ENCODE assay signal across 8 mouse cellular contexts in genomic region chr15:98985240-98985981, GRCm38 (mm10). TPM values are rescaled to one million over a fixed set of nuclear protein-coding genes. Genes with fewer than 3 reads are reported as not detected.
A peak's percentile ranks its signal among the peaks of the same experiment; 100 is the strongest.
DNase-seq lines count a peak whose midpoint lies in the region; ATAC-seq and TF ChIP-seq lines count a peak whose summit lies in the region.

No protein-coding gene starts in this region.

- peaks cover 7% of the 10 kb centered on the region for H3K79me2 ChIP-seq in myocyte (ENCODE audit: control insufficient read depth, insufficient read depth)

- H3K4me3 ChIP-seq in heart, embryonic 13.5 days = peak overlapping the region; percentile 63
- H3K4me3 ChIP-seq in kidney, postnatal 0 days (replicated peaks; ENCODE audit: low read depth, low read length) = peak overlapping the region; percentile 53
- peak overlapping the region; percentile 64 for H3K4me3 ChIP-seq in liver, embryonic 12.5 days
- peak overlapping the region; percentile 44 for H3K4me3 ChIP-seq in myocyte
- peak overlapping the region; percentile 53 for H3K4me3 ChIP-seq in stomach, embryonic 15.5 days (replicated peaks)

- peak; percentile 95 for ATAC-seq in CD4-positive, CD25-positive, alpha-beta regulatory T cell, adult 4 months
- peak; percentile 94 for ATAC-seq in erythroid progenitor cell, adult 5-6 weeks (replicated peaks; ENCODE audit: low FRiP score, poor library complexity, severe bottlenecking)
- peak; percentile 71; the same call in 1 of the 2 replicates for ATAC-seq in heart, embryonic 13.5 days (ENCODE audit: extremely low read depth, insufficient number of reproducible peaks, low FRiP score, low TSS enrichment)
- peak; percentile 81 for ATAC-seq in kidney, postnatal 0 days (replicated peaks; ENCODE audit: low FRiP score, low read depth)
- ATAC-seq in liver, embryonic 12.5 days = peak; percentile 87
- peak; percentile 76; the same call in 1 of the 2 replicates for ATAC-seq in stomach, embryonic 15.5 days (ENCODE audit: insufficient read depth, low FRiP score, low read depth)

- no peaks in the 10 kb centered on the region for H3K9me3 ChIP-seq in heart, embryonic 13.5 days
- H3K9me3 ChIP-seq in kidney, postnatal 0 days (replicated peaks; ENCODE audit: low read length) = no peaks in the 10 kb centered on the region
- H3K9me3 ChIP-seq in liver, embryonic 12.5 days (replicated peaks) = no peaks in the 10 kb centered on the region
- H3K9me3 ChIP-seq in stomach, embryonic 15.5 days = no peaks in the 10 kb centered on the region

- peak; percentile 91 for DNase-seq in brain, embryonic 14.5 days (ENCODE audit: low read depth)
- peak; percentile 95 for DNase-seq in kidney, postnatal 0 days (ENCODE audit: low spot score)

- no peaks in the 10 kb centered on the region for H3K27me3 ChIP-seq in heart, embryonic 13.5 days (replicated peaks)
- H3K27me3 ChIP-seq in kidney, postnatal 0 days (ENCODE audit: insufficient read depth, low read length) = no peaks in the 10 kb centered on the region
- H3K27me3 ChIP-seq in liver, embryonic 12.5 days (replicated peaks) = 0 out of 2 replicates have a peak, but pooled peaks cover 4% of the 10 kb centered on the region
- H3K27me3 ChIP-seq in myocyte (ENCODE audit: control insufficient read depth, insufficient read depth, insufficient read length) = no peaks in the 10 kb centered on the region
- H3K27me3 ChIP-seq in stomach, embryonic 15.5 days (replicated peaks) = no peaks in the 10 kb centered on the region

- peaks cover 72% of the 10 kb centered on the region for H3K4me1 ChIP-seq in heart, embryonic 13.5 days
- H3K4me1 ChIP-seq in kidney, postnatal 0 days (replicated peaks; ENCODE audit: insufficient read depth, low read length) = peaks cover 8% of the 10 kb centered on the region
- H3K4me1 ChIP-seq in liver, embryonic 12.5 days = peaks cover 29% of the 10 kb centered on the region
- H3K4me1 ChIP-seq in stomach, embryonic 15.5 days = 0 out of 2 replicates have a peak, but pooled peaks cover 8% of the 10 kb centered on the region

- peak overlapping the region; percentile 81 for H3K4me2 ChIP-seq in heart, embryonic 13.5 days
- H3K4me2 ChIP-seq in kidney, postnatal 0 days (ENCODE audit: low read length) = peak overlapping the region; percentile 71
- H3K4me2 ChIP-seq in liver, embryonic 12.5 days = peak overlapping the region; percentile 71
- H3K4me2 ChIP-seq in myocyte (ENCODE audit: low read depth) = peak overlapping the region; percentile 95
- H3K4me2 ChIP-seq in stomach, embryonic 15.5 days = peak overlapping the region; percentile 52

- WGBS in heart, embryonic 13.5 days = 3% methylated on average over 29 of the region's 29 CpGs
- WGBS in kidney, postnatal 0 days = 2% methylated on average over 29 of the region's 29 CpGs
- under 1% methylated on average over 29 of the region's 29 CpGs for WGBS in liver, embryonic 12.5 days (ENCODE audit: insufficient replicate concordance)
- whole genome bisulfite sequencing in stomach, embryonic 15.5 days = 3% methylated on average over 29 of the region's 29 CpGs

- H3K36me3 ChIP-seq in heart, embryonic 13.5 days = no peaks in the 10 kb centered on the region
- no peaks in the 10 kb centered on the region for H3K36me3 ChIP-seq in kidney, postnatal 0 days (ENCODE audit: insufficient read depth, low read length)
- no peaks in the 10 kb centered on the region for H3K36me3 ChIP-seq in liver, embryonic 12.5 days
- no peaks in the 10 kb centered on the region for H3K36me3 ChIP-seq in myocyte (ENCODE audit: control insufficient read depth, insufficient read depth)
- H3K36me3 ChIP-seq in stomach, embryonic 15.5 days = no peaks in the 10 kb centered on the region

- H3K27ac ChIP-seq in heart, embryonic 13.5 days (replicated peaks) = peak overlapping the region; percentile 98
- H3K27ac ChIP-seq in kidney, postnatal 0 days = peak overlapping the region; percentile 97
- peak overlapping the region; percentile 85 for H3K27ac ChIP-seq in liver, embryonic 12.5 days
- H3K27ac ChIP-seq in stomach, embryonic 15.5 days = peak overlapping the region; percentile 87

- peak overlapping the region; percentile 27 for H3ac ChIP-seq in myocyte (ENCODE audit: control insufficient read depth, insufficient read length)

- TF ChIP-seq CTCF in brain, embryonic 14.5 days (IDR thresholded peaks at IDR 0.05; ENCODE audit: borderline replicate concordance, extremely low read depth, insufficient read depth, insufficient read length) = no peak
- no peak for TF ChIP-seq CTCF in kidney, postnatal 0 days (IDR thresholded peaks at IDR 0.05; ENCODE audit: low read depth)

- TF ChIP-seq POLR2A in brain, embryonic 14.5 days (IDR thresholded peaks at IDR 0.05; ENCODE audit: borderline replicate concordance, extremely low read depth, insufficient read depth, insufficient read length, poor library complexity, severe bottlenecking) = peak; percentile 21; the same call in 1 of the 2 replicates
- peak; percentile 91 for TF ChIP-seq POLR2A in myocyte (IDR thresholded peaks at IDR 0.05; ENCODE audit: insufficient read length, low read depth)

- H3K9ac ChIP-seq in heart, embryonic 13.5 days = peak overlapping the region; percentile 90
- peak overlapping the region; percentile 77 for H3K9ac ChIP-seq in kidney, postnatal 0 days (ENCODE audit: low read depth, low read length)
- H3K9ac ChIP-seq in liver, embryonic 12.5 days = peak overlapping the region; percentile 72
- H3K9ac ChIP-seq in stomach, embryonic 15.5 days = peak overlapping the region; percentile 21; the same call in 1 of the 2 replicates

TF ChIP-seq in myocyte, 11 proteins besides CTCF, POLR2A, EP300 and RAD21 (continues in another document):
- no peak for TF ChIP-seq REST (IDR thresholded peaks at IDR 0.05; ENCODE audit: insufficient read depth, insufficient read length)
- TF ChIP-seq MYOD1 (IDR thresholded peaks at IDR 0.05; ENCODE audit: control insufficient read depth in 1 of 3, insufficient read length in 2 of 3, low read depth in 2 of 3) = peak in 2 of 3 experiments; percentile 90 to 91
- peak; percentile 49 to 93 (median 72) for TF ChIP-seq MYOG (IDR thresholded peaks at IDR 0.05; ENCODE audit: control insufficient read depth in 1 of 3, insufficient read depth in 1 of 3, insufficient read length in 2 of 3, low read depth in 2 of 3)
- TF ChIP-seq E2F4 (IDR thresholded peaks at IDR 0.05; ENCODE audit: insufficient read depth) = no peak
- no peak for TF ChIP-seq CEBPB (IDR thresholded peaks at IDR 0.05; ENCODE audit: insufficient read depth, poor library complexity, severe bottlenecking)
- no peak for TF ChIP-seq USF1 (IDR thresholded peaks at IDR 0.05; ENCODE audit: low read depth)

RNA-seq across cellular contexts. Expression of gene Tuba1a, which starts 31.9 kb away (rescaled TPM):
- polyA plus RNA-seq in CD4-positive, CD25-positive, alpha-beta regulatory T cell, adult 4 months (2017; shearing (Covaris generic)) = 100 to 1,000 TPM; 212 to 259 TPM
- polyA plus RNA-seq in brain, embryonic 14.5 days (2012; rRNA removed) = 11,216 and 14,471 TPM in 2 replicates
- total RNA-seq in erythroid progenitor cell, adult 5-6 weeks (2015; ENCODE audit: low replicate concordance) = 6.5 and 38.1 TPM in 2 replicates
- total RNA-seq in erythroid progenitor cell, adult 5-6 weeks (2017; ENCODE audit: low replicate concordance) = 5.9 and 9.6 TPM in 2 replicates
- polyA plus RNA-seq in heart, embryonic 13.5 days (2015; fragmentation: Nextera tagmentation; extraction: Ambion mirVana) = 1,012 and 1,030 TPM in 2 replicates
- 460 and 537 TPM in 2 replicates for polyA plus RNA-seq in kidney, postnatal 0 days (2015; fragmentation: Nextera tagmentation; extraction: Ambion mirVana)
- 180 and 181 TPM in 2 replicates for polyA plus RNA-seq in liver, embryonic 12.5 days (2016; fragmentation: Nextera tagmentation; extraction: Ambion mirVana)
- 3,074 TPM for polyA plus RNA-seq in myocyte (2012; fragmentation: generic; extraction: Trizol)
- polyA plus RNA-seq in stomach, embryonic 15.5 days (2015; fragmentation: Nextera tagmentation; extraction: Ambion mirVana) = 915 and 964 TPM in 2 replicates

RNA-seq across cellular contexts. Expression of gene Gm49450, which starts 32.1 kb away (rescaled TPM):
- not detected for polyA plus RNA-seq in CD4-positive, CD25-positive, alpha-beta regulatory T cell, adult 4 months (2017; shearing (Covaris generic))
- polyA plus RNA-seq in brain, embryonic 14.5 days (2012; rRNA removed) = 136 and 183 TPM in 2 replicates
- not detected in 2 replicates for total RNA-seq in erythroid progenitor cell, adult 5-6 weeks (2015; ENCODE audit: low replicate concordance)
- not detected in 2 replicates for total RNA-seq in erythroid progenitor cell, adult 5-6 weeks (2017; ENCODE audit: low replicate concordance)
- polyA plus RNA-seq in heart, embryonic 13.5 days (2015; fragmentation: Nextera tagmentation; extraction: Ambion mirVana) = not detected in 2 replicates
- not detected in 2 replicates for polyA plus RNA-seq in kidney, postnatal 0 days (2015; fragmentation: Nextera tagmentation; extraction: Ambion mirVana)
- polyA plus RNA-seq in liver, embryonic 12.5 days (2016; fragmentation: Nextera tagmentation; extraction: Ambion mirVana) = not detected in 2 replicates
- 0.84 TPM for polyA plus RNA-seq in myocyte (2012; fragmentation: generic; extraction: Trizol)
- polyA plus RNA-seq in stomach, embryonic 15.5 days (2015; fragmentation: Nextera tagmentation; extraction: Ambion mirVana) = not detected in 2 replicates

RNA-seq across cellular contexts. Expression of gene Tuba1c, which starts 44.3 kb away (rescaled TPM):
- 100 to 1,000 TPM in 1 of 2 experiments, 10 to 100 TPM in 1; 74.6 to 131 TPM for polyA plus RNA-seq in CD4-positive, CD25-positive, alpha-beta regulatory T cell, adult 4 months (2017; shearing (Covaris generic))
- 62.6 and 100 TPM in 2 replicates for polyA plus RNA-seq in brain, embryonic 14.5 days (2012; rRNA removed)
- total RNA-seq in erythroid progenitor cell, adult 5-6 weeks (2015; ENCODE audit: low replicate concordance) = 637 and 660 TPM in 2 replicates
- total RNA-seq in erythroid progenitor cell, adult 5-6 weeks (2017; ENCODE audit: low replicate concordance) = 271 and 335 TPM in 2 replicates
- 150 and 158 TPM in 2 replicates for polyA plus RNA-seq in heart, embryonic 13.5 days (2015; fragmentation: Nextera tagmentation; extraction: Ambion mirVana)
- 170 and 178 TPM in 2 replicates for polyA plus RNA-seq in kidney, postnatal 0 days (2015; fragmentation: Nextera tagmentation; extraction: Ambion mirVana)
- polyA plus RNA-seq in liver, embryonic 12.5 days (2016; fragmentation: Nextera tagmentation; extraction: Ambion mirVana) = 242 and 244 TPM in 2 replicates
- polyA plus RNA-seq in myocyte (2012; fragmentation: generic; extraction: Trizol) = 462 TPM
- 196 and 204 TPM in 2 replicates for polyA plus RNA-seq in stomach, embryonic 15.5 days (2015; fragmentation: Nextera tagmentation; extraction: Ambion mirVana)

RNA-seq across cellular contexts. Expression of gene Tuba1b, which starts 51.0 kb away (rescaled TPM):
- polyA plus RNA-seq in CD4-positive, CD25-positive, alpha-beta regulatory T cell, adult 4 months (2017; shearing (Covaris generic)) = 100 to 1,000 TPM; 419 to 534 TPM
- polyA plus RNA-seq in brain, embryonic 14.5 days (2012; rRNA removed) = 2,160 and 2,864 TPM in 2 replicates
- 2,503 and 2,754 TPM in 2 replicates for total RNA-seq in erythroid progenitor cell, adult 5-6 weeks (2015; ENCODE audit: low replicate concordance)
- 632 and 670 TPM in 2 replicates for total RNA-seq in erythroid progenitor cell, adult 5-6 weeks (2017; ENCODE audit: low replicate concordance)
- 1,584 and 1,655 TPM in 2 replicates for polyA plus RNA-seq in heart, embryonic 13.5 days (2015; fragmentation: Nextera tagmentation; extraction: Ambion mirVana)
- 903 and 1,010 TPM in 2 replicates for polyA plus RNA-seq in kidney, postnatal 0 days (2015; fragmentation: Nextera tagmentation; extraction: Ambion mirVana)
- polyA plus RNA-seq in liver, embryonic 12.5 days (2016; fragmentation: Nextera tagmentation; extraction: Ambion mirVana) = 1,333 and 1,388 TPM in 2 replicates
- polyA plus RNA-seq in myocyte (2012; fragmentation: generic; extraction: Trizol) = 2,204 TPM
- 1,197 and 1,299 TPM in 2 replicates for polyA plus RNA-seq in stomach, embryonic 15.5 days (2015; fragmentation: Nextera tagmentation; extraction: Ambion mirVana)

Comparison
In these comparisons a context has a peak if more than half of its experiments do, and no peak if none do; other contexts are left out.
1. Peak in every context shown above with its lines: DNase-seq, ATAC-seq, H3K4me3 ChIP-seq and H3K27ac ChIP-seq.
2. H3K9ac ChIP-seq: peak in every context shown above with its lines; median percentile 90 in heart, embryonic 13.5 days; 77 in kidney, postnatal 0 days; 72 in liver, embryonic 12.5 days; 21 in stomach, embryonic 15.5 days.
3. RNA of gene Gm49450, which starts 32.1 kb away (polyA plus RNA-seq): 136 to 183 TPM in brain, embryonic 14.5 days; 0.84 TPM in myocyte (single experiment), not detected in CD4-positive, CD25-positive, alpha-beta regulatory T cell, adult 4 months, not detected in heart, embryonic 13.5 days, not detected in kidney, postnatal 0 days, not detected in liver, embryonic 12.5 days and not detected in stomach, embryonic 15.5 days; every median in the first group is over 10 times any median in the second.